Mouse (Mus musculus) myocyte (in vitro differentiated cells): Measurements from ENCODE around the gene Usp16.
A peak's percentile ranks its signal among the peaks of the same experiment; 100 is the strongest.

Source experiments
- CEBPB ChIP-seq: IDR thresholded peaks from 2 replicates; pipeline ENCODE4 v1.6.1; 2011; ENCODE audit warnings: mild to moderate bottlenecking, moderate library complexity; ENCODE audit not compliant: poor library complexity, insufficient read depth, severe bottlenecking
- E2F4 ChIP-seq: IDR thresholded peaks from one replicate; pipeline ENCODE4 v1.6.1; 2011; ENCODE audit warnings: mild to moderate bottlenecking, control low read depth, moderate library complexity; ENCODE audit not compliant: insufficient read depth
- MAX ChIP-seq: IDR thresholded peaks from one replicate; pipeline ENCODE4 v1.6.1; 2011; ENCODE audit warnings: low read depth, mild to moderate bottlenecking, control low read depth
- MYOD1 ChIP-seq, 3 experiments: IDR thresholded peaks; one replicate each; pipeline ENCODE4 v1.6.1; 2011; ENCODE audit warnings: control low read depth in 2 of 3, low read depth in 2 of 3, mild to moderate bottlenecking in 2 of 3, moderate library complexity in 1 of 3; ENCODE audit not compliant: insufficient read length in 2 of 3, control insufficient read depth in 1 of 3
- MYOG ChIP-seq, 3 experiments: IDR thresholded peaks; one replicate each; pipeline ENCODE4 v1.6.1; 2011; ENCODE audit warnings: control low read depth in 2 of 3, low read depth in 2 of 3, mild to moderate bottlenecking in 2 of 3; ENCODE audit not compliant: insufficient read length in 2 of 3, control insufficient read depth in 1 of 3, insufficient read depth in 1 of 3
- POLR2A ChIP-seq: IDR thresholded peaks from one replicate; pipeline ENCODE4 v1.6.1; 2011; ENCODE audit warnings: low read depth, mild to moderate bottlenecking, control low read depth, moderate library complexity; ENCODE audit not compliant: insufficient read length
- POLR2AphosphoS2 ChIP-seq: IDR thresholded peaks from one replicate; pipeline ENCODE4 v1.6.1; 2011; ENCODE audit warnings: low read depth, control low read depth; ENCODE audit not compliant: insufficient read length
- TCF12 ChIP-seq: IDR thresholded peaks from one replicate; pipeline ENCODE4 v1.6.1; 2011; ENCODE audit warnings: mild to moderate bottlenecking, control low read depth; ENCODE audit not compliant: poor library complexity, insufficient read depth, severe bottlenecking
- USF1 ChIP-seq: IDR thresholded peaks from one replicate; pipeline ENCODE4 v1.6.1; 2011; ENCODE audit warnings: low read depth, mild to moderate bottlenecking, control low read depth, moderate library complexity

DNA sequence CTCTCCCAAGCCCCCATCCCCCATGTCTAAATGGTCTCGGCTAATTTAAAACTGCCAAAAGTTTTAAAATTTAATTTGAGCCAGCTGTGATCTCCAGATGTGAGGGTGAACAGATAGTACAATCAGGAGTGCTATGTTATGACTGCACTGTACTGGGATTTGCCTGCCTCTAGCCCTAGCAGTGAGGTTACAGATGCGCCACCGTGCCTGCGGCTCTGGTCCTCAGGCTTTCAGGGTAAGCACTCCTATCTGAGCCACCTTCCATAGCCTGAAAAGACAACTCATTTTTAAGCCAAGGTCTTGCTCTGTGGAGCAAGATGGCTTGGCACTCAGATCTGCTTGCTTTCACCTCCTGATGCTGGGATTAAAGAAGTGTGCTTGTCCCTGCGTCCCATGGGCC, 29.9 kb downstream of the Usp16 start:
- TF ChIP-seq E2F4 (no peak), POLR2A (no peak), TCF12 (no peak), MYOG (IDR thresholded peaks at IDR 0.05; ENCODE audit: control insufficient read depth in 1 of 3, insufficient read depth in 1 of 3, insufficient read length in 2 of 3, low read depth in 2 of 3) (no peak), POLR2AphosphoS2 (peak; percentile 51), MYOD1 (IDR thresholded peaks at IDR 0.05; ENCODE audit: control insufficient read depth in 1 of 3, insufficient read length in 2 of 3, low read depth in 2 of 3) (no peak), USF1 (no peak), MAX (no peak), CEBPB (no peak)
